Mouse (Mus musculus): Measurements from ENCODE around the gene Ryr2.

GRCm38 (mm10) chr13:11924732-11925131 is 182.0 kb downstream of the Ryr2 start:
- TF ChIP-seq FLI1 (IDR thresholded peaks at IDR 0.05; ENCODE audit: low read length) (no peak), GATA1 (IDR thresholded peaks at IDR 0.05; ENCODE audit: borderline replicate concordance, low read length) (no peak)

All from megakaryocyte, embryonic 14.5 days (primary cell).